Mouse (Mus musculus) E14TG2a.4 (cell line): ENCODE data around the gene Amotl2.

Experiments used
- CTCF ChIP-seq: conservative IDR thresholded peaks from 2 replicates; pipeline ENCODE4 v1.5.1; 2014; ENCODE audit warnings: low read length
- NANOG ChIP-seq: IDR thresholded peaks from 2 replicates; pipeline ENCODE4 v1.6.1; 2014; ENCODE audit warnings: borderline replicate concordance, low read length, mixed read lengths
- POU5F1 ChIP-seq: IDR thresholded peaks from 2 replicates; pipeline ENCODE4 v1.6.1; 2014; ENCODE audit warnings: low read length, borderline replicate concordance

- TF ChIP-seq CTCF (no peak), POU5F1 (no peak), NANOG (no peak)
These were observed 17.7 kb downstream of the Amotl2 start for GRCm38 (mm10) chr9:102733999-102734738.
